Mouse (Mus musculus): ENCODE results near the gene Ube2g1.

DNA sequence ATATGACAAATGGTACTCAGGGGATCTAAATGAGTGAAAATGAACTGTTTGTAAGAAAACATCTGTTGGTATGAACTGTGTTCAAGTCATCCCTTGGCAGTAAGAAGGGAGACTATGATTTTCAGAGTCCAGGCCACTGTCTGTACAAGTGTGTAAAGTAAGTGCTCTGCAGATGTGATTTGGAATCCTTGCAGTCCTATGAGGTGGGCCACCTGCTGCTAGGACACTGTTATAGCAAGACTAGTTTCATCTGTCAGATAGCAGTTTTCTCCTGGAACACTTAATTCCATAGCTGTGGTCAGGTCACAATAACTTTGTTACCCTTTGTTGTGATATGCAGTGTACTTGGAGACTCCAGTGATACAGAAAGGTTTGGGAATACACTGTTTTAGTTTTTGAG lies 118.9 kb downstream of the Ube2g1 start:
- no peak for TF ChIP-seq POLR2A (IDR thresholded peaks at IDR 0.05; ENCODE audit: borderline replicate concordance, extremely low read depth, insufficient read depth, insufficient read length, poor library complexity, severe bottlenecking)
- peak; percentile 38; the same call in 1 of the 2 replicates for TF ChIP-seq CTCF (IDR thresholded peaks at IDR 0.05; ENCODE audit: borderline replicate concordance, extremely low read depth, insufficient read depth, insufficient read length)
